Mouse (Mus musculus): Measurements from ENCODE around the gene Nudt13.

GRCm38 (mm10) chr14:20298131-20298530, 3.6 kb downstream of the Nudt13 start:
- peak; percentile 98 for TF ChIP-seq FOSL1 (IDR thresholded peaks at IDR 0.05; ENCODE audit: insufficient read depth, low read length, poor library complexity, severe bottlenecking)
- no peak for TF ChIP-seq CTCF (IDR thresholded peaks at IDR 0.05; ENCODE audit: control insufficient read depth, insufficient read depth, insufficient read length)
